Mouse (Mus musculus): ENCODE data around the gene Angptl1.

- TF ChIP-seq EP300 (IDR thresholded peaks at IDR 0.05; ENCODE audit: low read length) (no peak), HCFC1 (IDR thresholded peaks at IDR 0.05; ENCODE audit: low read depth, low read length) (no peak), CHD1 (IDR thresholded peaks at IDR 0.05; ENCODE audit: low read depth, low read length) (no peak), CTCF (conservative IDR thresholded peaks at IDR 0.05 in 1 of 2, IDR thresholded peaks at IDR 0.05 in 1 of 2; ENCODE audit: low read depth in 2 of 2, low read length in 2 of 2) (no peak), BHLHE40 (IDR thresholded peaks at IDR 0.05; ENCODE audit: low read depth, low read length) (no peak), MAX (IDR thresholded peaks at IDR 0.05; ENCODE audit: low read length) (no peak)
These were observed 65.5 kb downstream of the Angptl1 start for GRCm38 (mm10) chr1:156903899-156904298.

All from CH12.LX (cell line).